In genomic region chr7:117146809-117147208, GRCm38 (mm10) we compare ENCODE assay signal across 19 mouse cellular contexts.
DNase-seq lines count a peak whose midpoint lies in the region; ATAC-seq and TF ChIP-seq lines count a peak whose summit lies in the region.
"Had no signal": no experiment of that assay in that cellular context is flagged by ENCODE, and none has a peak within 500 bp of the region (broad histone marks: within the 10 kb centered on the region; RNA-seq: fewer than 3 reads in every experiment).

No protein-coding gene starts in this region.

- no peaks in the 10 kb centered on the region for H3K36me3 ChIP-seq in embryonic facial prominence, embryonic 11.5 days (replicated peaks; ENCODE audit: control insufficient read depth, insufficient read depth, low read depth, low read length)
- H3K36me3 ChIP-seq in embryonic facial prominence, embryonic 10.5 days (replicated peaks) = no peaks in the 10 kb centered on the region
- no peaks in the 10 kb centered on the region for H3K36me3 ChIP-seq in midbrain, postnatal 0 days (ENCODE audit: insufficient read depth, low read length)
- H3K36me3 ChIP-seq in midbrain, embryonic 14.5 days (ENCODE audit: control insufficient read depth, insufficient read depth, low read length) = no peaks in the 10 kb centered on the region
- H3K36me3 ChIP-seq: G1E; limb, embryonic 13.5 days; liver, embryonic 15.5 days; neural tube, embryonic 13.5 days had no signal

- no peak overlapping the region for H3K4me2 ChIP-seq in embryonic facial prominence, embryonic 11.5 days (ENCODE audit: low read depth, low read length)
- H3K4me2 ChIP-seq in midbrain, postnatal 0 days (ENCODE audit: low read depth, low read length, poor library complexity, severe bottlenecking) = no peak overlapping the region
- no peak overlapping the region for H3K4me2 ChIP-seq in midbrain, embryonic 14.5 days (ENCODE audit: low read length)
- H3K4me2 ChIP-seq: limb, embryonic 13.5 days; liver, embryonic 15.5 days; neural tube, embryonic 13.5 days had no signal

- 67% methylated on average over 7 of the region's 7 CpGs for WGBS in embryonic facial prominence, embryonic 11.5 days
- WGBS in embryonic facial prominence, embryonic 10.5 days = 79% methylated on average over 7 of the region's 7 CpGs
- 72% methylated on average over 7 of the region's 7 CpGs for WGBS in midbrain, postnatal 0 days
- WGBS in midbrain, embryonic 14.5 days = 88% methylated on average over 7 of the region's 7 CpGs

- no peak overlapping the region for H3K9ac ChIP-seq in embryonic facial prominence, embryonic 11.5 days (replicated peaks; ENCODE audit: low read length)
- H3K9ac ChIP-seq in midbrain, postnatal 0 days (replicated peaks; ENCODE audit: low read length, poor library complexity, severe bottlenecking) = no peak overlapping the region
- no peak overlapping the region for H3K9ac ChIP-seq in midbrain, embryonic 14.5 days (replicated peaks; ENCODE audit: low read length)
- H3K9ac ChIP-seq: limb, embryonic 13.5 days; liver, embryonic 15.5 days; neural tube, embryonic 13.5 days had no signal

- ATAC-seq in embryonic facial prominence, embryonic 11.5 days (replicated peaks; ENCODE audit: insufficient number of reproducible peaks, low FRiP score, low TSS enrichment, low read depth) = no peak
- ATAC-seq in midbrain, postnatal 0 days (ENCODE audit: low FRiP score) = no peak
- no peak for ATAC-seq in midbrain, embryonic 14.5 days (ENCODE audit: low FRiP score, low TSS enrichment)
- ATAC-seq: CD4-positive, CD25-positive, alpha-beta regulatory T cell, adult 4 months had no signal

- H3K27me3 ChIP-seq in embryonic facial prominence, embryonic 11.5 days (ENCODE audit: control insufficient read depth, insufficient read depth, low read length) = no peaks in the 10 kb centered on the region
- no peaks in the 10 kb centered on the region for H3K27me3 ChIP-seq in embryonic facial prominence, embryonic 10.5 days (replicated peaks; ENCODE audit: low read depth, poor library complexity, severe bottlenecking)
- H3K27me3 ChIP-seq in midbrain, postnatal 0 days (ENCODE audit: insufficient read depth, low read length) = no peaks in the 10 kb centered on the region
- H3K27me3 ChIP-seq in midbrain, embryonic 14.5 days (ENCODE audit: control insufficient read depth, insufficient read depth, low read length) = no peaks in the 10 kb centered on the region
- H3K27me3 ChIP-seq: liver, embryonic 15.5 days; neural tube, embryonic 13.5 days had no signal

- intact Hi-C loops in left cerebral cortex, postnatal 25 days (cut with DNase I) = loop anchor here (2.0 kb wide), 2 partner anchors 28 to 40 kb away; no protein-coding TSS in a partner anchor

- no peak overlapping the region for H3K27ac ChIP-seq in embryonic facial prominence, embryonic 11.5 days (replicated peaks; ENCODE audit: low read depth, low read length)
- no peak overlapping the region for H3K27ac ChIP-seq in embryonic facial prominence, embryonic 10.5 days (replicated peaks)
- no peak overlapping the region for H3K27ac ChIP-seq in midbrain, postnatal 0 days (ENCODE audit: low read depth, low read length)
- no peak overlapping the region for H3K27ac ChIP-seq in midbrain, embryonic 14.5 days (replicated peaks; ENCODE audit: low read depth, low read length)
- H3K27ac ChIP-seq: limb, embryonic 13.5 days; liver, embryonic 15.5 days; neural tube, embryonic 13.5 days had no signal

- no peak overlapping the region for H3K4me3 ChIP-seq in embryonic facial prominence, embryonic 11.5 days (ENCODE audit: low read depth, low read length)
- no peak overlapping the region for H3K4me3 ChIP-seq in embryonic facial prominence, embryonic 10.5 days
- no peak overlapping the region for H3K4me3 ChIP-seq in midbrain, postnatal 0 days (ENCODE audit: low read depth, low read length)
- no peak overlapping the region for H3K4me3 ChIP-seq in midbrain, embryonic 14.5 days (replicated peaks; ENCODE audit: low read depth, low read length)
- H3K4me3 ChIP-seq: limb, embryonic 13.5 days; liver, embryonic 15.5 days; neural tube, embryonic 13.5 days had no signal

- H3K4me1 ChIP-seq in embryonic facial prominence, embryonic 11.5 days (ENCODE audit: control insufficient read depth, insufficient read depth, low read length) = no peaks in the 10 kb centered on the region
- peaks cover 14% of the 10 kb centered on the region; the same call in 1 of the 2 replicates for H3K4me1 ChIP-seq in embryonic facial prominence, embryonic 10.5 days
- H3K4me1 ChIP-seq in midbrain, postnatal 0 days (ENCODE audit: insufficient read depth, low read length) = no peaks in the 10 kb centered on the region
- H3K4me1 ChIP-seq in midbrain, embryonic 14.5 days (ENCODE audit: control insufficient read depth, insufficient read depth, low read length) = no peaks in the 10 kb centered on the region
- H3K4me1 ChIP-seq: liver, embryonic 15.5 days; neural tube, embryonic 13.5 days had no signal

- peak; percentile 37 for DNase-seq in embryonic facial prominence, embryonic 11.5 days (ENCODE audit: low spot score)
- DNase-seq in embryonic facial prominence, embryonic 10.5 days (ENCODE audit: low spot score) = no peak
- peak; percentile 34 for DNase-seq in midbrain, postnatal 0 days (ENCODE audit: low spot score)
- no peak for DNase-seq in midbrain, embryonic 14.5 days
- DNase-seq in left cerebral cortex, postnatal 25 days (ENCODE audit: low spot score in 2 of 2) = peak; percentile 46 to 90
- DNase-seq in embryo, embryonic 9.5 days (ENCODE audit: extremely low spot score) = no peak
- no peak for DNase-seq in lung, postnatal 25 days (ENCODE audit: low spot score)
- DNase-seq in spleen, postnatal 4 days (ENCODE audit: low spot score in 2 of 2) = no peak
- DNase-seq: adrenal gland, postnatal 36 days; cerebellum, adult 9-10 months; gastrocnemius, postnatal 25 days; kidney, adult 9 months; kidney, postnatal 36 days; lung, postnatal 14 days had no signal

- TF ChIP-seq CTCF in midbrain, postnatal 0 days (IDR thresholded peaks at IDR 0.05) = no peak

- H3K9me3 ChIP-seq in embryonic facial prominence, embryonic 11.5 days (replicated peaks; ENCODE audit: control insufficient read depth, low read length) = no peaks in the 10 kb centered on the region
- H3K9me3 ChIP-seq in embryonic facial prominence, embryonic 10.5 days = no peaks in the 10 kb centered on the region
- no peaks in the 10 kb centered on the region for H3K9me3 ChIP-seq in midbrain, postnatal 0 days (ENCODE audit: low read length)
- no peaks in the 10 kb centered on the region for H3K9me3 ChIP-seq in midbrain, embryonic 14.5 days (ENCODE audit: control insufficient read depth, low read length)
- H3K9me3 ChIP-seq: limb, embryonic 13.5 days; liver, embryonic 15.5 days; neural tube, embryonic 13.5 days had no signal

Comparison
In these comparisons a context has a peak if more than half of its experiments do, and no peak if none do; other contexts are left out.
1. DNase-seq: peak in embryonic facial prominence, embryonic 11.5 days (single experiment), midbrain, postnatal 0 days (single experiment) and left cerebral cortex, postnatal 25 days (2 of 2); none in embryonic facial prominence, embryonic 10.5 days (single experiment), midbrain, embryonic 14.5 days (single experiment), embryo, embryonic 9.5 days (single experiment), lung, postnatal 25 days (single experiment) and spleen, postnatal 4 days (0 of 2).